ENCODE assay signal across 15 mouse cellular contexts in genomic region chr11:70720567-70720966, GRCm38 (mm10). TPM values are rescaled to one million over a fixed set of nuclear protein-coding genes. Genes with fewer than 3 reads are reported as not detected.
DNase-seq lines count a peak whose midpoint lies in the region; ATAC-seq and TF ChIP-seq lines count a peak whose summit lies in the region.
"Had no signal": no experiment of that assay in that cellular context is flagged by ENCODE, and none has a peak within 500 bp of the region (broad histone marks: within the 10 kb centered on the region; RNA-seq: fewer than 3 reads in every experiment).

No protein-coding gene starts in this region.

- H3K9me3 ChIP-seq in heart, embryonic 13.5 days: no peaks in the 10 kb centered on the region
- no peaks in the 10 kb centered on the region for H3K9me3 ChIP-seq in embryonic facial prominence, embryonic 10.5 days
- no peaks in the 10 kb centered on the region for H3K9me3 ChIP-seq in hindbrain, embryonic 14.5 days (ENCODE audit: control insufficient read depth, low read length)
- H3K9me3 ChIP-seq: forebrain, embryonic 13.5 days; intestine, embryonic 15.5 days; midbrain, embryonic 12.5 days; neural tube, embryonic 12.5 days had no signal

- no peak overlapping the region for H3K4me3 ChIP-seq in heart, embryonic 13.5 days
- peak overlapping the region; percentile 9; the same call in 1 of the 2 replicates for H3K4me3 ChIP-seq in bone marrow macrophage, adult 2 months (ENCODE audit: insufficient read depth, low read length)
- no peak overlapping the region for H3K4me3 ChIP-seq in embryonic facial prominence, embryonic 10.5 days
- H3K4me3 ChIP-seq in hindbrain, embryonic 14.5 days (replicated peaks; ENCODE audit: low read length): no peak overlapping the region
- H3K4me3 ChIP-seq: forebrain, embryonic 13.5 days; intestine, embryonic 15.5 days; midbrain, embryonic 12.5 days; neural tube, embryonic 12.5 days had no signal

- 79% methylated on average over 3 of the region's 3 CpGs for WGBS in heart, embryonic 13.5 days
- WGBS in embryonic facial prominence, embryonic 10.5 days: 92% methylated on average over 3 of the region's 3 CpGs
- WGBS in hindbrain, embryonic 14.5 days: 95% methylated on average over 3 of the region's 3 CpGs

- no peak for ATAC-seq in heart, embryonic 13.5 days (ENCODE audit: extremely low read depth, insufficient number of reproducible peaks, low FRiP score, low TSS enrichment)
- ATAC-seq in megakaryocyte progenitor cell, adult 5-6 weeks (replicated peaks; ENCODE audit: poor library complexity): peak; percentile 95
- ATAC-seq in hindbrain, embryonic 14.5 days (ENCODE audit: low FRiP score): no peak
- ATAC-seq: forebrain, embryonic 13.5 days; intestine, embryonic 15.5 days; Patski had no signal

- DNase-seq in heart, postnatal 25 days (ENCODE audit: low spot score): no peak
- DNase-seq in 416B (ENCODE audit: low read depth): peak; percentile 94
- DNase-seq in embryonic facial prominence, embryonic 10.5 days (ENCODE audit: low spot score): no peak
- DNase-seq in hindbrain, embryonic 14.5 days (ENCODE audit: low spot score): no peak
- DNase-seq in kidney, adult 8-10 months: no peak
- DNase-seq: cerebellum, postnatal 36 days had no signal

- H3K4me1 ChIP-seq in heart, embryonic 13.5 days: no peaks in the 10 kb centered on the region
- H3K4me1 ChIP-seq in bone marrow macrophage, adult 2 months (ENCODE audit: control insufficient read depth, insufficient read depth, low read length): peaks cover 28% of the 10 kb centered on the region
- no peaks in the 10 kb centered on the region for H3K4me1 ChIP-seq in embryonic facial prominence, embryonic 10.5 days
- H3K4me1 ChIP-seq in hindbrain, embryonic 14.5 days (replicated peaks; ENCODE audit: control insufficient read depth, insufficient read depth, low read length): no peaks in the 10 kb centered on the region
- H3K4me1 ChIP-seq: forebrain, embryonic 13.5 days; intestine, embryonic 15.5 days; midbrain, embryonic 12.5 days; neural tube, embryonic 12.5 days had no signal

- H3K4me2 ChIP-seq in heart, embryonic 13.5 days: no peak overlapping the region
- no peak overlapping the region for H3K4me2 ChIP-seq in hindbrain, embryonic 14.5 days (replicated peaks)
- H3K4me2 ChIP-seq: forebrain, embryonic 13.5 days; intestine, embryonic 15.5 days; midbrain, embryonic 12.5 days; neural tube, embryonic 12.5 days had no signal

- no peak overlapping the region for H3K9ac ChIP-seq in heart, embryonic 13.5 days
- H3K9ac ChIP-seq in hindbrain, embryonic 14.5 days: no peak overlapping the region
- H3K9ac ChIP-seq: forebrain, embryonic 13.5 days; intestine, embryonic 15.5 days; liver, embryonic 14.5 days; midbrain, embryonic 12.5 days; neural tube, embryonic 12.5 days had no signal

- no peaks in the 10 kb centered on the region for H3K27me3 ChIP-seq in heart, embryonic 13.5 days (replicated peaks)
- H3K27me3 ChIP-seq in embryonic facial prominence, embryonic 10.5 days (replicated peaks; ENCODE audit: low read depth, poor library complexity, severe bottlenecking): no peaks in the 10 kb centered on the region
- no peaks in the 10 kb centered on the region for H3K27me3 ChIP-seq in hindbrain, embryonic 14.5 days (ENCODE audit: control insufficient read depth, insufficient read depth, low read length)
- H3K27me3 ChIP-seq: forebrain, embryonic 13.5 days; intestine, embryonic 15.5 days; midbrain, embryonic 12.5 days; neural tube, embryonic 12.5 days; Patski had no signal

- intact Hi-C loops in heart, postnatal 25 days (cut with DNase I): no loop called here

- H3K36me3 ChIP-seq in heart, embryonic 13.5 days: peaks cover 100% of the 10 kb centered on the region
- peaks cover 100% of the 10 kb centered on the region for H3K36me3 ChIP-seq in embryonic facial prominence, embryonic 10.5 days (replicated peaks)
- peaks cover 95% of the 10 kb centered on the region for H3K36me3 ChIP-seq in hindbrain, embryonic 14.5 days (replicated peaks; ENCODE audit: control insufficient read depth, insufficient read depth)

- no peak for TF ChIP-seq POLR2A in bone marrow macrophage, adult 2 months (IDR thresholded peaks at IDR 0.05; ENCODE audit: borderline replicate concordance, low read depth, low read length)

- 0 out of 2 replicates have a peak overlapping the region, but pooled peaks have one; percentile 20 for H3K27ac ChIP-seq in heart, embryonic 13.5 days (replicated peaks)
- H3K27ac ChIP-seq in bone marrow macrophage, adult 2 months (ENCODE audit: insufficient read depth, low read depth, low read length): peak overlapping the region; percentile 71
- H3K27ac ChIP-seq in embryonic facial prominence, embryonic 10.5 days (replicated peaks): no peak overlapping the region
- H3K27ac ChIP-seq in hindbrain, embryonic 14.5 days: no peak overlapping the region
- H3K27ac ChIP-seq: forebrain, embryonic 13.5 days; intestine, embryonic 15.5 days; liver, embryonic 14.5 days; midbrain, embryonic 12.5 days; neural tube, embryonic 12.5 days had no signal

- no peak for TF ChIP-seq CTCF in bone marrow macrophage, adult 2 months (IDR thresholded peaks at IDR 0.05; ENCODE audit: low read depth, low read length)

RNA-seq across cellular contexts. Expression of gene Kif1c, which starts 20.2 kb away (rescaled TPM):
- 4.0 and 4.3 TPM in 2 replicates for polyA plus RNA-seq in heart, embryonic 13.5 days (2015; fragmentation: Nextera tagmentation; extraction: Ambion mirVana)
- total RNA-seq in heart, postnatal 25 days (2021): 100 to 1,000 TPM; 451 to 452 TPM
- polyA plus RNA-seq in bone marrow macrophage, adult 2 months (2012; ENCODE audit: insufficient read depth, insufficient read length, missing spikeins): 56.2 and 57.9 TPM in 2 replicates
- total RNA-seq in megakaryocyte progenitor cell, adult 5-6 weeks (2015): 1.6 and 2.0 TPM in 2 replicates
- total RNA-seq in megakaryocyte progenitor cell, adult 5-6 weeks (2017): 4.6 and 5.9 TPM in 2 replicates
- polyA plus RNA-seq in embryonic facial prominence, embryonic 10.5 days (2016; fragmentation: Nextera tagmentation; extraction: Ambion mirVana): 1.6 and 2.0 TPM in 2 replicates
- polyA plus RNA-seq in hindbrain, embryonic 14.5 days (2014; fragmentation: Nextera tagmentation; extraction: Ambion mirVana): 4.9 and 6.8 TPM in 2 replicates

RNA-seq across cellular contexts. Expression of gene Inca1, which starts 20.6 kb away (rescaled TPM):
- 1.8 and 2.0 TPM in 2 replicates for polyA plus RNA-seq in heart, embryonic 13.5 days (2015; fragmentation: Nextera tagmentation; extraction: Ambion mirVana)
- total RNA-seq in heart, postnatal 25 days (2021): 1 to 10 TPM; 6.4 to 8.1 TPM
- 1.7 TPM in 1 of 2 replicates, not detected in the other for polyA plus RNA-seq in bone marrow macrophage, adult 2 months (2012; ENCODE audit: insufficient read depth, insufficient read length, missing spikeins)
- 0.20 TPM in 1 of 2 replicates, not detected in the other for total RNA-seq in megakaryocyte progenitor cell, adult 5-6 weeks (2015)
- total RNA-seq in megakaryocyte progenitor cell, adult 5-6 weeks (2017): 0.50 TPM in 1 of 2 replicates, not detected in the other
- polyA plus RNA-seq in embryonic facial prominence, embryonic 10.5 days (2016; fragmentation: Nextera tagmentation; extraction: Ambion mirVana): 0.69 and 0.99 TPM in 2 replicates
- 1.4 and 1.9 TPM in 2 replicates for polyA plus RNA-seq in hindbrain, embryonic 14.5 days (2014; fragmentation: Nextera tagmentation; extraction: Ambion mirVana)

RNA-seq across cellular contexts. Expression of gene Camta2, which starts 32.7 kb away (rescaled TPM):
- 10.1 and 12.0 TPM in 2 replicates for polyA plus RNA-seq in heart, embryonic 13.5 days (2015; fragmentation: Nextera tagmentation; extraction: Ambion mirVana)
- total RNA-seq in heart, postnatal 25 days (2021): 10 to 100 TPM; 36.3 to 42.1 TPM
- polyA plus RNA-seq in bone marrow macrophage, adult 2 months (2012; ENCODE audit: insufficient read depth, insufficient read length, missing spikeins): 71.4 and 84.6 TPM in 2 replicates
- 9.1 and 9.2 TPM in 2 replicates for total RNA-seq in megakaryocyte progenitor cell, adult 5-6 weeks (2015)
- total RNA-seq in megakaryocyte progenitor cell, adult 5-6 weeks (2017): 2.0 and 5.1 TPM in 2 replicates
- 10.5 and 10.9 TPM in 2 replicates for polyA plus RNA-seq in embryonic facial prominence, embryonic 10.5 days (2016; fragmentation: Nextera tagmentation; extraction: Ambion mirVana)
- polyA plus RNA-seq in hindbrain, embryonic 14.5 days (2014; fragmentation: Nextera tagmentation; extraction: Ambion mirVana): 24.2 and 26.1 TPM in 2 replicates

RNA-seq across cellular contexts. Expression of gene Zfp3, which starts 43.4 kb away (rescaled TPM):
- polyA plus RNA-seq in heart, embryonic 13.5 days (2015; fragmentation: Nextera tagmentation; extraction: Ambion mirVana): 8.3 and 9.5 TPM in 2 replicates
- total RNA-seq in heart, postnatal 25 days (2021): 1 to 10 TPM; 7.7 to 7.8 TPM
- polyA plus RNA-seq in bone marrow macrophage, adult 2 months (2012; ENCODE audit: insufficient read depth, insufficient read length, missing spikeins): 2.7 and 3.3 TPM in 2 replicates
- 1.3 and 2.1 TPM in 2 replicates for total RNA-seq in megakaryocyte progenitor cell, adult 5-6 weeks (2015)
- total RNA-seq in megakaryocyte progenitor cell, adult 5-6 weeks (2017): 1.9 and 2.7 TPM in 2 replicates
- polyA plus RNA-seq in embryonic facial prominence, embryonic 10.5 days (2016; fragmentation: Nextera tagmentation; extraction: Ambion mirVana): 4.7 and 5.7 TPM in 2 replicates
- 16.9 and 18.1 TPM in 2 replicates for polyA plus RNA-seq in hindbrain, embryonic 14.5 days (2014; fragmentation: Nextera tagmentation; extraction: Ambion mirVana)

RNA-seq across cellular contexts. Expression of gene Spag7, which starts 51.4 kb away (rescaled TPM):
- polyA plus RNA-seq in heart, embryonic 13.5 days (2015; fragmentation: Nextera tagmentation; extraction: Ambion mirVana): 175 and 206 TPM in 2 replicates
- total RNA-seq in heart, postnatal 25 days (2021): 10 to 100 TPM; 89.8 to 99.5 TPM
- 86.8 and 101 TPM in 2 replicates for polyA plus RNA-seq in bone marrow macrophage, adult 2 months (2012; ENCODE audit: insufficient read depth, insufficient read length, missing spikeins)
- 102 and 109 TPM in 2 replicates for total RNA-seq in megakaryocyte progenitor cell, adult 5-6 weeks (2015)
- 68.6 and 71.8 TPM in 2 replicates for total RNA-seq in megakaryocyte progenitor cell, adult 5-6 weeks (2017)
- polyA plus RNA-seq in embryonic facial prominence, embryonic 10.5 days (2016; fragmentation: Nextera tagmentation; extraction: Ambion mirVana): 181 and 185 TPM in 2 replicates
- polyA plus RNA-seq in hindbrain, embryonic 14.5 days (2014; fragmentation: Nextera tagmentation; extraction: Ambion mirVana): 94.8 and 115 TPM in 2 replicates

Comparison
In these comparisons a context has a peak if more than half of its experiments do, and no peak if none do; other contexts are left out.
1. H3K27ac ChIP-seq: peak in heart, embryonic 13.5 days (single experiment) and bone marrow macrophage, adult 2 months (single experiment); none in embryonic facial prominence, embryonic 10.5 days (single experiment) and hindbrain, embryonic 14.5 days (single experiment).